Mouse (Mus musculus) cerebellum, adult 2 months (tissue): ENCODE results near the gene Metrn.

Experiments used
- CTCF ChIP-seq: fragments of 200-500 bp; IDR thresholded peaks from 2 replicates; pipeline ENCODE4 v1.5.1; 2011; ENCODE audit warnings: low read depth, mild to moderate bottlenecking, control low read depth, low read length, moderate library complexity, borderline replicate concordance; ENCODE audit not compliant: insufficient read depth
- POLR2A ChIP-seq: fragments of 200-500 bp; IDR thresholded peaks from 2 replicates; pipeline ENCODE4 v1.6.1; 2011; ENCODE audit warnings: low read length, control low read depth, borderline replicate concordance; ENCODE audit not compliant: insufficient read depth

DNA sequence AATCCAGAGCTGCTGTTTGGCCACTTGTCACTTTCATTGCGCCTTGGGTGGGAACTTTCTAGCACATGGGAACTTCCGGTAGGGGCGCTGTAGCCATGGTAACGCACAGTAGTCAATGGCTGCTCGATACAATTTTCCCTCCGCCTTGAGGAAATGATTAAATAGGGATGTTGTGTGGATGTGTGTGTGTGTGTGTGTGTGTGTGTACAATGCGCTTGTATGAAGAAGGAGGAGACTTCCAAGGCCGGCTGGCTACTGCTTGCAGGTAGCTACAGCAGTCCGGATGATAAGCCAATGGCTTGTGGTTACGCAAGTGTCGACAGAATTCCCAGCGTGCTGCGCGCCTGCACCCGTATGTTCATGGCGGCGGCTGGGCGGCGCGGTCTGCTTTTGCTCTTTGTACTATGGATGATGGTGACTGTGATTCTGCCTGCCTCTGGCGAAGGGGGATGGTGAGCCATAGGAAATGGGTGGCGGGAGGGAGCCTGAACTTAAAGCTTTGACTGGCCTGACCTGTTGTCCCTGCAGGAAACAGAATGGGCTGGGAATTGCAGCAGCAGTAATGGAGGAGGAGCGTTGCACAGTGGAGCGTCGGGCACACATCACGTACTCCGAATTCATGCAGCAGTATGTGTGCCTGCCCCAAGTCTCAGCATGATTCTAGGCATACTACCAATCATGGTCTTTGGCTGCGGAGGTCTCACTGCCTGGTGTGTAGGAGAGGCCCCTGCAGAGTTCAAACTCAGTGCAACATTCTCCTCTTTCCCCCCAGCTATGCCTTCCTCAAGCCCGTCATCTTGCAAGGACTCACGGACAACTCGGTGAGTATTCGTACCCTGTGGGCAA is 32.0 kb upstream of the Metrn start, which contains the start of gene Jmjd8:
- peak; percentile 80 for TF ChIP-seq POLR2A
- TF ChIP-seq CTCF, result peak; percentile 58; the same call in 1 of the 2 replicates
